Mouse (Mus musculus): ENCODE measurements around the gene Dnah17.

DNA sequence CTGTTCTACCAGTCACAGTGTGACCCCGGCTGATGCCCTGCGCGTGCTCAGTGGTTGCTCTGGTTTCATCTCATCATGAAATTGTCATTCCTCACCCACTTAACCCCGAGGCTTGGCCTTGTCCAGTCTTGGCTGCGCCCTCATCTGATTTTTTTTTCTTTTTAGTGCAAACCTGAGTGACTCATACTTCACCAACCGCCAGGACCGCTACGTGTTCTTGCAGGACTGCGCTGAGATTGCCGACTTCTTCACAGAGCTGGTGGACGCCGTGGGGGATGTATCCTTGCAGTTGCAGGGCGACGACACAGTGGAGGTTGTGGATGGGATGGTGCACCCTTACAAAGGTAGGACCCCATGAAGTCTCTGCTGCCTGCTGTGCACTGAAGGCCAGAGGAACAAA lies 127.3 kb downstream of the Dnah17 start:
- TF ChIP-seq CTCF (IDR thresholded peaks at IDR 0.05; ENCODE audit: low read depth): no peak
- no peak for TF ChIP-seq EP300 (IDR thresholded peaks at IDR 0.05; ENCODE audit: low read depth)

Measured in liver, postnatal 0 days (tissue).